Mouse (Mus musculus) CH12.LX (cell line): ENCODE data around the gene Rab10.

Source experiments
- CHD1 ChIP-seq: IDR thresholded peaks from 2 replicates; pipeline ENCODE4 v1.6.1; 2012; ENCODE audit warnings: low read depth, low read length, improper control_type of control experiment, inconsistent platforms
- CHD2 ChIP-seq: IDR thresholded peaks from 2 replicates; pipeline ENCODE4 v1.6.1; 2011; ENCODE audit warnings: low read length, improper control_type of control experiment
- CTCF ChIP-seq, 2 experiments: IDR thresholded peaks in 1 of 2; conservative IDR thresholded peaks in 1 of 2; 2 replicates each; pipeline ENCODE4 v1.5.1; 2011 to 2012; ENCODE audit warnings: low read depth in 2 of 2, low read length in 2 of 2, improper control_type of control experiment in 1 of 2, inconsistent platforms in 1 of 2, mild to moderate bottlenecking in 1 of 2, moderate library complexity in 1 of 2
- EP300 ChIP-seq: IDR thresholded peaks from 2 replicates; pipeline ENCODE4 v1.6.1; 2011; ENCODE audit warnings: low read length, improper control_type of control experiment
- IRF4 ChIP-seq: IDR thresholded peaks from 2 replicates; pipeline ENCODE4 v1.6.1; 2014; ENCODE audit warnings: low read depth, mild to moderate bottlenecking, inconsistent platforms, low read length, improper control_type of control experiment
- MAX ChIP-seq: IDR thresholded peaks from 2 replicates; pipeline ENCODE4 v1.6.1; 2011; ENCODE audit warnings: low read length, improper control_type of control experiment
- MYC ChIP-seq: IDR thresholded peaks from 2 replicates; pipeline ENCODE4 v1.6.1; 2011; ENCODE audit warnings: low read depth, mild to moderate bottlenecking, improper control_type of control experiment, low read length
- POLR2A ChIP-seq: IDR thresholded peaks from 2 replicates; pipeline ENCODE4 v1.6.1; 2011; ENCODE audit warnings: low read depth, mild to moderate bottlenecking, improper control_type of control experiment, low read length
- POLR2AphosphoS2 ChIP-seq: IDR thresholded peaks from 2 replicates; pipeline ENCODE4 v1.6.1; 2011; ENCODE audit warnings: low read depth, low read length, improper control_type of control experiment
- TBP ChIP-seq: conservative IDR thresholded peaks from 2 replicates; pipeline ENCODE4 v1.6.1; 2011; ENCODE audit warnings: low read depth, low read length, improper control_type of control experiment
- UBTF ChIP-seq: IDR thresholded peaks from 2 replicates; pipeline ENCODE4 v1.6.1; 2012; ENCODE audit warnings: low read depth, mild to moderate bottlenecking, inconsistent platforms, low read length, improper control_type of control experiment, moderate library complexity
- ZKSCAN1 ChIP-seq: IDR thresholded peaks from 2 replicates; pipeline ENCODE4 v1.6.1; 2012; ENCODE audit warnings: low read depth, inconsistent platforms, low read length, improper control_type of control experiment, borderline replicate concordance

GRCm38 (mm10) chr12:3312886-3313285, 3.1 kb upstream of the Rab10 start:
- no peak for TF ChIP-seq CTCF (conservative IDR thresholded peaks at IDR 0.05 in 1 of 2, IDR thresholded peaks at IDR 0.05 in 1 of 2; ENCODE audit: low read depth in 2 of 2, low read length in 2 of 2)
- no peak for TF ChIP-seq CHD1
- no peak for TF ChIP-seq POLR2A
- TF ChIP-seq IRF4 = no peak
- no peak for TF ChIP-seq TBP
- TF ChIP-seq POLR2AphosphoS2 = no peak
- no peak for TF ChIP-seq EP300
- TF ChIP-seq CHD2 = no peak
- no peak for TF ChIP-seq MAX
- TF ChIP-seq UBTF = no peak
- no peak for TF ChIP-seq ZKSCAN1
- no peak for TF ChIP-seq MYC
